Mouse (Mus musculus): ENCODE measurements around the gene Lrrc8e.

DNA sequence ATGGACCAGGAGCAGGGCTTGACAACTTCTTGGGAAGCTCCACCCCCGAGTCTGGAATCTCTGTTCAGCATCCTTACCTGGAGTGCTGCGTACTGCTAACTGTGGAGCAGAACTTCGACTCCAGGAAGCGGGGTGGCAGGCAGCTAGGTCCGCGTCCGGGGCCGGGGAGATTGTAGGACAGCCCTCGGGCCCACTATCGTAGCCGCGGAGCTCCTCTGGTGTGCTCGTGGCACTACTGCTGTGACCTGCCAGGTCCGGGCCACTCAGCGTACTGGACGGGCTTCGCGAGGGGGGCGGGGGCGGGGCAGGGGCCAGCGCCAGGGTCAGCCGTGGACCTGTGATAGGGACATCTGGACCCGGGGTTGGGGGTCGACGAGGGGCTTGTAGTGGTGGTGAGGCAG is 13.8 kb upstream of the Lrrc8e start:
- TF ChIP-seq CTCF (IDR thresholded peaks at IDR 0.05; ENCODE audit: control insufficient read depth, insufficient read depth, insufficient replicate concordance, low read depth, low read length), result no peak
- no peak for TF ChIP-seq POLR2A (IDR thresholded peaks at IDR 0.05; ENCODE audit: control insufficient read depth, low read depth, low read length)

Data from testis, adult 2 months (tissue).